Mouse (Mus musculus) spleen, adult 2 months (tissue): ENCODE results near the gene Ccser1.

ENCODE experiments used
- CTCF ChIP-seq: fragments of 200-500 bp; IDR thresholded peaks from 2 replicates; pipeline ENCODE4 v1.5.1; 2011; ENCODE audit warnings: mild to moderate bottlenecking, inconsistent platforms; ENCODE audit not compliant: insufficient read depth, insufficient read length, insufficient replicate concordance; ENCODE audit errors: extremely low read depth
- POLR2A ChIP-seq: fragments of 200-500 bp; IDR thresholded peaks from 2 replicates; pipeline ENCODE4 v1.6.1; 2011; ENCODE audit warnings: low read depth, low read length, inconsistent platforms

GRCm38 (mm10) chr6:61152924-61153323 lies 27.2 kb upstream of the Ccser1 start:
- TF ChIP-seq POLR2A = no peak
- no peak for TF ChIP-seq CTCF
